Mouse (Mus musculus) kidney, embryonic 16.5 days (tissue): Measurements from ENCODE around the gene Igf1r. TPM values are rescaled to one million over a fixed set of nuclear protein-coding genes. Genes with fewer than 3 reads are reported as not detected.

Source experiments
- polyA plus RNA-seq: library from polyadenylated mRNA; unstranded; fragments of >200 nt; fragmentation: Nextera tagmentation; extraction: Ambion mirVana; gene quantifications from 2 replicates; pipeline ENCODE4 v1.2.1, GENCODE M21; 2015

Igf1r gene
- polyA plus RNA-seq, 1 experiment from 2014 or later, result 22.3 TPM

Other genes with a start within 250 kb of the Igf1r start
- 1.6 and 2.3 TPM in 2 replicates for gene Synm, start 193.1 kb upstream of the Igf1r start, polyA plus RNA-seq